Mouse (Mus musculus) kidney, embryonic 15.5 days (tissue): ENCODE results near the gene H2al1i. TPM values are rescaled to one million over a fixed set of nuclear protein-coding genes. Genes with fewer than 3 reads are reported as not detected.
"Not testable (repeated sequence)": the region's sequence is repeated elsewhere in the genome, so short reads cannot be mapped to it uniquely, and the experiment has no call there.

Experiments used
- ATAC-seq: fragments of 200-750 bp; cut with Nextera tagmentation; replicated peaks from 2 replicates; pipeline ENCODE4 v1.8.0; 2017; ENCODE audit warnings: moderate TSS enrichment; ENCODE audit not compliant: low FRiP score
- H3K27ac ChIP-seq: fragments of 300-500 bp; sonication (generic); 2 replicates; pipeline ENCODE4 v1.5.1; 2015; ENCODE audit warnings: mild to moderate bottlenecking, inconsistent platforms
- H3K27me3 ChIP-seq: fragments of 300-500 bp; sonication (generic); 2 replicates; pipeline ENCODE4 v1.6.1; 2015; ENCODE audit warnings: inconsistent platforms
- H3K36me3 ChIP-seq: fragments of 300-500 bp; sonication (generic); 2 replicates; pipeline ENCODE4 v1.6.1; 2015; ENCODE audit warnings: inconsistent platforms
- H3K4me1 ChIP-seq: fragments of 300-500 bp; sonication (generic); 2 replicates; pipeline ENCODE4 v1.6.1; 2015; ENCODE audit warnings: inconsistent platforms
- H3K4me2 ChIP-seq: fragments of 300-500 bp; sonication (generic); 2 replicates; pipeline ENCODE4 v1.6.1; 2015; ENCODE audit warnings: moderate library complexity, mild to moderate bottlenecking, inconsistent platforms
- H3K4me3 ChIP-seq: fragments of 300-500 bp; sonication (generic); replicated peaks from 2 replicates; pipeline ENCODE4 v1.5.1; 2015; ENCODE audit warnings: mild to moderate bottlenecking, inconsistent platforms
- H3K9ac ChIP-seq: fragments of 300-500 bp; sonication (generic); 2 replicates; pipeline ENCODE4 v1.6.1; 2015; ENCODE audit warnings: mild to moderate bottlenecking, inconsistent platforms
- H3K9me3 ChIP-seq: fragments of 300-500 bp; sonication (generic); replicated peaks from 2 replicates; pipeline ENCODE4 v1.6.1; 2016; ENCODE audit warnings: inconsistent platforms
- WGBS: fragments of 180-500 bp; shearing (Covaris S2); methylation state at CpG from one replicate; pipeline ENCODE4 v1.1.7; 2015; ENCODE audit warnings: mixed read lengths; 5-methylcytosine and 5-hydroxymethylcytosine counted together
- polyA plus RNA-seq: library from polyadenylated mRNA; unstranded; fragments of >200 nt; fragmentation: Nextera tagmentation; extraction: Ambion mirVana; gene quantifications from 2 replicates; pipeline ENCODE4 v1.2.1, GENCODE M21; 2015

The H2al1i gene
- polyA plus RNA-seq, result not detected in 2 replicates

DNA sequence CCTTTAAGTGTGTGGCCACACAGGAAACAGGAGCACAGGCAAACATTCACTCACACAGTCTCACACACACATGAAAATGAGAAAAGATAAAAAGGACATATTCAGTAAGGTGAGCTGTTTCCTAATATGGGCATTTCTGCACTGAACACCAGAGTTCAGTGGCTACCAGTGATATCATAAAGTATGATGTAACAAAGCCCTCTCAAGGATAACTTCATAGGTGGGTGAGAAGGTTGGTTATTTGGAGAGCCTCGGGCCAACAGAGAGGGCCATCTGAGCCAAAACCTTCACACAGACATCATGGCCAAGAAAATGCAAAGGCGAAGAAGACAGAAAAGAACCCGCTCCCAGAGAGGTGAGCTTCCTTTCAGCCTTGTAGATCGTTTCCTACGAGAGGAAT, at the start of gene H2al1i:
TSS of gene H2al1i (plus strand) at position 301 of the 400 bp plus-strand sequence.
- not testable (repeated sequence) for H3K9ac ChIP-seq, H3K4me3 ChIP-seq, ATAC-seq, H3K9me3 ChIP-seq, H3K4me1 ChIP-seq, H3K36me3 ChIP-seq, H3K27me3 ChIP-seq, H3K27ac ChIP-seq, H3K4me2 ChIP-seq
- 60% methylated on average over 1 of the region's 5 CpGs for WGBS

DNA sequence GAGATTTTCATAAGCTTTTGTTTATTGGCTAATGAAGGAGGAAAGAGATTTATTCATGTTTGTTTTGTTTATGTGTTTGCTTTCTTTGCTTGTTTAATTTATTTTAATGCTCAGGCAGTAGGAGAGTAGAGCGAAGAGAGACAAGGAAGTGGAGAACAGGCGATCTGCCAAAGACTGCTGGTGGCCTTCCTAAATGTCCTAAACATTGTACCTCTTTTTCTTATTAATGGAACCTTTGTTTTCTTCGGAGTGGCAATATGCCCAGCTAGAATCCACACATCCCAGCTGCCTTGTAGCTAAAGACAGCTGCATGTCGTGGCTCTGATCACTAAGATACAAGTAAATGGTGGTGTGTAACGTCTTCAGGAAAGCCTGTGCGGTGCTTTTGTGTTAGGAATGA, 47.4 kb upstream of the H2al1i start:
- ATAC-seq, result no peak
- H3K4me1 ChIP-seq, result no peaks in the 10 kb centered on the region
- H3K4me2 ChIP-seq, result no peak overlapping the region
- H3K27me3 ChIP-seq, result peaks cover 30% of the 10 kb centered on the region; the same call in 1 of the 2 replicates
- no peak overlapping the region for H3K27ac ChIP-seq
- no peaks in the 10 kb centered on the region for H3K9me3 ChIP-seq
- no peak overlapping the region for H3K4me3 ChIP-seq
- no peak overlapping the region for H3K9ac ChIP-seq
- H3K36me3 ChIP-seq, result no peaks in the 10 kb centered on the region
- WGBS, result 73% methylated on average over 6 of the region's 6 CpGs

DNA sequence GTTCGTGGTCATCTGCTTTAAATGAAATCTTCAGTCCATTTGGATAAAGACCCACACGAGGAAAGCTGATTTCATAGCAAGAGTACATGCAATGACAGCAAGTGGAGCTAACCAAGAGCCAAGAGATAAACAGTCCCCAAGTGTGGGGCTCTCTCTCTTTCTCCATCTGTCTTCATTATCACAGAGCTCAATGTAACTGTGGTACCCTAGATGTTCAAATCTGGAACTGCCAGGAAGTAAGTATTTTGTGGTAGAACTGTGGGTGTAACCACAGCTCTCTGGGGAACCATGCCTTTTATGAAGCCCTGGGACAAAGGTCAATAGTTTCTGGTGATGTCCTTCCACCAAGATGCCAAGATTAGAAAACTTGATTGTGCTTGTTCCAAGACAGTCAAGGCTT, 43.7 kb upstream of the H2al1i start:
- Histone ChIP-seq H3K4me3 (no peak overlapping the region), H3K36me3 (no peaks in the 10 kb centered on the region), H3K4me1 (no peaks in the 10 kb centered on the region), H3K9me3 (no peaks in the 10 kb centered on the region), H3K9ac (no peak overlapping the region), H3K27ac (no peak overlapping the region), H3K27me3 (peaks cover 17% of the 10 kb centered on the region; the same call in 1 of the 2 replicates), H3K4me2 (no peak overlapping the region)
- 79% methylated on average over 2 of the region's 2 CpGs for WGBS
- no peak for ATAC-seq

DNA sequence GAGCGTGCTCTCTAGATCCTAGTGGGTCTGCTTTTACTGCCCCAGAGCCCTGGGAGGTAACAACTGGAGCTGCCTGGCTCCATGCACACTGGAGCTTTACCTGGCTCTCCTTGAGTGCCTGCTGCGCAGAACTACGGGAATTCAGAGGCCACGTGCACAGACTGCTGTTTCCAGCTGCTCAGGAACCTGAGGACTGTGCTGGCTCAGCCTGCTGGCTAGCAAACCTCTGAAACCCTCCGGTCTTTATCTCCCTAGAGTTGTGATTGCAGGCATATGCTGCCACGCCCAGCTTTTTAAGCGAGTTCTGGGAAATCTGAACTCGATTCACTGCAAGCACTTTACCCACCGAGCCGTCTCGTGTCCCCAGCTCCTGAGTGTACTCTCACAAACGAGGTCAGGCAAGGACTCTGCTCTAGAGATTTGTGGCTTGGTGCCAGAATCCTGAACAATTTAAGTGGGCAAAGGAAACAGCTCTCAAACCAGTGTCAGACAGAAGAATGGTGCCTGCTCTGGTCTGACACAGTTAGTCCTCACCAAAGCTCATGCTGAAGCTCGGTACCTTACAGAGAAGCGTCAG, 36.1 kb upstream of the H2al1i start:
- no peak overlapping the region for H3K9ac ChIP-seq
- H3K27ac ChIP-seq, result no peak overlapping the region
- no peak overlapping the region for H3K4me2 ChIP-seq
- H3K9me3 ChIP-seq, result no peaks in the 10 kb centered on the region
- no peak overlapping the region for H3K4me3 ChIP-seq
- H3K36me3 ChIP-seq, result no peaks in the 10 kb centered on the region
- WGBS, result 70% methylated on average over 14 of the region's 14 CpGs
- H3K4me1 ChIP-seq, result no peaks in the 10 kb centered on the region
- H3K27me3 ChIP-seq, result peaks cover 37% of the 10 kb centered on the region
- no peak for ATAC-seq

DNA sequence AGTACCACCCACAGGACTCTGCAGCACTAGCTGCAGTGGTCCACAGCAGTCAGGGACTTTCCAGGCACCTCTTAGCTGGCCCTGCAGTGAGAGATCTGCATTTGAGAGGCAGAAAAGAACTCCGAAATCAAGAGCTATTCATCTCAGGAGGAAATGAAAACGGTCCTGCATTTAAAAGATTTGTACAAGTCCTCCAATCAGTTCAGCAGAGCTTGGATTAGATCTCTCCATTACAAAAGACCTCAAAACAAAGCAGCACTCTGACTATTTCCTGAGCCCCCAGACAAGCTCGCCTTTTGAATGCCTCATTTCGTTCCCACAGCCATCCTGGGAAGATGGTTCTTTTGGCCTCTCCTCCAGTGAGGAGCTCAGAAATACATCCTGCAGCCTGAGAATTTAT, 35.2 kb upstream of the H2al1i start:
- Histone ChIP-seq H3K27ac (no peak overlapping the region), H3K36me3 (no peaks in the 10 kb centered on the region), H3K4me2 (no peak overlapping the region), H3K4me3 (no peak overlapping the region), H3K27me3 (peaks cover 41% of the 10 kb centered on the region), H3K4me1 (no peaks in the 10 kb centered on the region), H3K9ac (no peak overlapping the region), H3K9me3 (no peaks in the 10 kb centered on the region)
- no peak for ATAC-seq
- WGBS, result 73% methylated on average over 4 of the region's 4 CpGs

DNA sequence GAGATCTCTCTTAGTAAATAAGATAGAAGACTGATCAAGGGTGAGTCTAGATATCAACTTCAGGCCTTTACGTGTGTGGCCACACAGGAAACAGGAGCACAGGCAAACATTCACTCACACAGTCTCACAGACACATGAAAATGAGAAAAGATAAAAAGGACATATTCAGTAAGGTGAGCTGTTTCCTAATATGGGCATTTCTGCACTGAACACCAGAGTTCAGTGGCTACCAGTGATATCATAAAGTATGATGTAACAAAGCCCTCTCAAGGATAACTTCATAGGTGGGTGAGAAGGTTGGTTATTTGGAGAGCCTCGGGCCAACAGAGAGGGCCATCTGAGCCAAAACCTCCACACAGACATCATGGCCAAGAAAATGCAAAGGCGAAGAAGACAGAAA, 25.5 kb upstream of the H2al1i start, which contains the start of gene H2al1a:
TSS of gene H2al1a (plus strand) at position 301 of the 400 bp plus-strand sequence.
- not testable (repeated sequence) for ATAC-seq, H3K9ac ChIP-seq, H3K4me1 ChIP-seq, H3K27ac ChIP-seq, H3K4me3 ChIP-seq, H3K4me2 ChIP-seq, H3K36me3 ChIP-seq, H3K9me3 ChIP-seq
- WGBS, result no CpG with 5 or more reads among the region's 3 CpGs
- H3K27me3 ChIP-seq, result peaks cover 12% of the 10 kb centered on the region; the same call in 1 of the 2 replicates

- not testable (repeated sequence) for H3K4me1 ChIP-seq, H3K9ac ChIP-seq, H3K9me3 ChIP-seq, H3K4me3 ChIP-seq, H3K27ac ChIP-seq, ATAC-seq, H3K36me3 ChIP-seq, H3K27me3 ChIP-seq, H3K4me2 ChIP-seq
- WGBS, result 92% methylated on average over 1 of the region's 3 CpGs
Observed at GRCm38 (mm10) chrX:11302132-11302531, 22.3 kb upstream of the H2al1i start, which contains the start of gene H2al1b. Gene H2al1b, plus strand, starts transcription at chrX:11302432.

- WGBS, result 86% methylated on average over 1 of the region's 6 CpGs
- not testable (repeated sequence) for H3K4me1 ChIP-seq, H3K4me3 ChIP-seq, H3K27me3 ChIP-seq, H3K9ac ChIP-seq, H3K9me3 ChIP-seq, H3K27ac ChIP-seq, H3K4me2 ChIP-seq, H3K36me3 ChIP-seq, ATAC-seq
Observed at GRCm38 (mm10) chrX:11305355-11305754, 19.1 kb upstream of the H2al1i start, which contains the start of gene H2al1c. Gene H2al1c, plus strand, starts transcription at chrX:11305655.

DNA sequence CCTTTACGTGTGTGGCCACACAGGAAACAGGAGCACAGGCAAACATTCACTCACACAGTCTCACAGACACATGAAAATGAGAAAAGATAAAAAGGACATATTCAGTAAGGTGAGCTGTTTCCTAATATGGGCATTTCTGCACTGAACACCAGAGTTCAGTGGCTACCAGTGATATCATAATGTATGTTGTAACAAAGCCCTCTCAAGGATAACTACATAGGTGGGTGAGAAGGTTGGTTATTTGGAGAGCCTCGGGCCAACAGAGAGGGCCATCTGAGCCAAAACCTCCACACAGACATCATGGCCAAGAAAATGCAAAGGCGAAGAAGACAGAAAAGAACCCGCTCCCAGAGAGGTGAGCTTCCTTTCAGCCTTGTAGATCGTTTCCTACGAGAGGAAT, 15.9 kb upstream of the H2al1i start, which contains the start of gene H2al1d:
TSS of gene H2al1d (plus strand) at position 301 of the 400 bp plus-strand sequence.
- not testable (repeated sequence) for H3K4me3 ChIP-seq, H3K36me3 ChIP-seq, H3K27me3 ChIP-seq, ATAC-seq, H3K9ac ChIP-seq, H3K4me2 ChIP-seq, H3K9me3 ChIP-seq, H3K4me1 ChIP-seq, H3K27ac ChIP-seq
- WGBS, result no CpG with 5 or more reads among the region's 6 CpGs

DNA sequence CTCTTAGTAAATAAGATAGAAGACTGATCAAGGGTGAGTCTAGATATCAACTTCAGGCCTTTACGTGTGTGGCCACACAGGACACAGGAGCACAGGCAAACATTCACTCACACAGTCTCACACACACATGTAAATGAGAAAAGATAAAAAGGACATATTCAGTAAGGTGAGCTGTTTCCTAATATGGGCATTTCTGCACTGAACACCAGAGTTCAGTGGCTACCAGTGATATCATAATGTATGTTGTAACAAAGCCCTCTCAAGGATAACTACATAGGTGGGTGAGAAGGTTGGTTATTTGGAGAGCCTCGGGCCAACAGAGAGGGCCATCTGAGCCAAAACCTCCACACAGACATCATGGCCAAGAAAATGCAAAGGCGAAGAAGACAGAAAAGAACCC, 12.8 kb upstream of the H2al1i start, which contains the start of gene H2al1e:
TSS of gene H2al1e (plus strand) at position 301 of the 400 bp plus-strand sequence.
- not testable (repeated sequence) for ATAC-seq, H3K27me3 ChIP-seq, H3K4me1 ChIP-seq, H3K4me3 ChIP-seq, H3K4me2 ChIP-seq, H3K27ac ChIP-seq, H3K9me3 ChIP-seq, H3K9ac ChIP-seq, H3K36me3 ChIP-seq
- no CpG with 5 or more reads among the region's 3 CpGs for WGBS

DNA sequence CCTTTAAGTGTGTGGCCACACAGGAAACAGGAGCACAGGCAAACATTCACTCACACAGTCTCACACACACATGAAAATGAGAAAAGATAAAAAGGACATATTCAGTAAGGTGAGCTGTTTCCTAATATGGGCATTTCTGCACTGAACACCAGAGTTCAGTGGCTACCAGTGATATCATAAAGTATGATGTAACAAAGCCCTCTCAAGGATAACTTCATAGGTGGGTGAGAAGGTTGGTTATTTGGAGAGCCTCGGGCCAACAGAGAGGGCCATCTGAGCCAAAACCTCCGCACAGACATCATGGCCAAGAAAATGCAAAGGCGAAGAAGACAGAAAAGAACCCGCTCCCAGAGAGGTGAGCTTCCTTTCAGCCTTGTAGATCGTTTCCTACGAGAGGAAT, 9.6 kb upstream of the H2al1i start, which contains the start of gene H2al1f:
TSS of gene H2al1f (plus strand) at position 301 of the 400 bp plus-strand sequence.
- H3K27ac ChIP-seq, H3K4me3 ChIP-seq, H3K27me3 ChIP-seq, H3K36me3 ChIP-seq, H3K4me1 ChIP-seq, H3K9me3 ChIP-seq, ATAC-seq, H3K9ac ChIP-seq, H3K4me2 ChIP-seq: not testable (repeated sequence)
- no CpG with 5 or more reads among the region's 6 CpGs for WGBS

DNA sequence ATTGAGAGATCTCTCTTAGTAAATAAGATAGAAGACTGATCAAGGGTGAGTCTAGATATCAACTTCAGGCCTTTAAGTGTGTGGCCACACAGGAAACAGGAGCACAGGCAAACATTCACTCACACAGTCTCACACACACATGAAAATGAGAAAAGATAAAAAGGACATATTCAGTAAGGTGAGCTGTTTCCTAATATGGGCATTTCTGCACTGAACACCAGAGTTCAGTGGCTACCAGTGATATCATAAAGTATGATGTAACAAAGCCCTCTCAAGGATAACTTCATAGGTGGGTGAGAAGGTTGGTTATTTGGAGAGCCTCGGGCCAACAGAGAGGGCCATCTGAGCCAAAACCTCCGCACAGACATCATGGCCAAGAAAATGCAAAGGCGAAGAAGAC, 6.5 kb upstream of the H2al1i start, which contains the start of gene H2al1g:
TSS of gene H2al1g (plus strand) at position 301 of the 400 bp plus-strand sequence.
- ATAC-seq, H3K36me3 ChIP-seq, H3K9me3 ChIP-seq, H3K9ac ChIP-seq, H3K27me3 ChIP-seq, H3K4me3 ChIP-seq, H3K27ac ChIP-seq, H3K4me1 ChIP-seq, H3K4me2 ChIP-seq: not testable (repeated sequence)
- no CpG with 5 or more reads among the region's 3 CpGs for WGBS

GRCm38 (mm10) chrX:11321192-11321591, 3.3 kb upstream of the H2al1i start, which contains the start of gene H2al1h:
Gene H2al1h, plus strand, starts transcription at chrX:11321492.
- not testable (repeated sequence) for H3K27ac ChIP-seq, H3K4me3 ChIP-seq, H3K4me1 ChIP-seq, ATAC-seq, H3K27me3 ChIP-seq, H3K9me3 ChIP-seq, H3K36me3 ChIP-seq, H3K4me2 ChIP-seq, H3K9ac ChIP-seq
- WGBS, result no CpG with 5 or more reads among the region's 6 CpGs
